Mouse (Mus musculus): ENCODE measurements around the gene Mapkapk2.

The Mapkapk2 gene

DNA sequence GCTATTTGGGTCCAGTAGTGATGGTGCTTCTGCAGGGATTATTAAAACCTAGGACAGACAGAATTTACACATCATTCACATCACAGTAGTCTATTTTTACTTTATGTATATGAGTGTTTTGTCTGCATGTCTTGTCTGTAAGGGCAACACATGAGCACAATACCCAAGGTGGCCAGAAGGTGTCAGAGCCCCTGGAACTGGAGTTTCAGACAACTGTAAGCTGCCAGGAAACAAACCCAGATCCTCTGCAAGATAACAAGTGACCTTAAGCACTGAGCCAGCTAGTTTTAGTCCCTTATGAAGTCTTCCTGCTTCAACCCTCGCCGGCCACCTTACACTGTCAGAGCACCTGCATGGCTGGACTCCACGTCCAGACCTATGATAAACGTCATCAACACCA lies 17.9 kb downstream of the Mapkapk2 start:
- no peak for DNase-seq

DNA sequence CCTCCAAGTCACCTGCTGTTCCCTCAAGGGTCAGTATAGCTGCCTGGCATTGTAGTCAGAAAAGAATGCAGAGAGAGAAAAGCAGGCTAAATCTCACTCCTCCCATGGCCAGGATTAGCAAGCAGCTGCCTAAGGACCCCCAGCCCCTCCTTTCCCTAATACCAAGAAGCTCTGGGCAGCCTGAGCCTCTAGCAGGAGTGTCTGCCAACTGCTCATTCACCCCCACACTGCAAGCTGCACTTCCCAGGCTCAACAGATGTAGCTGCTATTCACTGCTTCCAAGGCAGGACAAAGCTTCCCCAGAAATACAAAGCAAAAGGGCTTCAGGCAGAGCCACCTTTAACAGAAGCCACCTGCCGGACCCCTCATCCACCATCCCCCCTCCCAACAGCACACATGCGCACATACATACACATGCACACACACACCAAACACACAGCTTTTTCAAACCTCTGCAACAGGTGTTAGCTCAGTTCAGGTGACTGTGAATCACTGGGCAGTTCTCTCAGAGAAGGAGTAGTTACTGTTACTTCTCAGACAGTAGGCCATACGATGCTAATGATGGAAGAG lies 18.8 kb downstream of the Mapkapk2 start:
- no peak for DNase-seq

DNA sequence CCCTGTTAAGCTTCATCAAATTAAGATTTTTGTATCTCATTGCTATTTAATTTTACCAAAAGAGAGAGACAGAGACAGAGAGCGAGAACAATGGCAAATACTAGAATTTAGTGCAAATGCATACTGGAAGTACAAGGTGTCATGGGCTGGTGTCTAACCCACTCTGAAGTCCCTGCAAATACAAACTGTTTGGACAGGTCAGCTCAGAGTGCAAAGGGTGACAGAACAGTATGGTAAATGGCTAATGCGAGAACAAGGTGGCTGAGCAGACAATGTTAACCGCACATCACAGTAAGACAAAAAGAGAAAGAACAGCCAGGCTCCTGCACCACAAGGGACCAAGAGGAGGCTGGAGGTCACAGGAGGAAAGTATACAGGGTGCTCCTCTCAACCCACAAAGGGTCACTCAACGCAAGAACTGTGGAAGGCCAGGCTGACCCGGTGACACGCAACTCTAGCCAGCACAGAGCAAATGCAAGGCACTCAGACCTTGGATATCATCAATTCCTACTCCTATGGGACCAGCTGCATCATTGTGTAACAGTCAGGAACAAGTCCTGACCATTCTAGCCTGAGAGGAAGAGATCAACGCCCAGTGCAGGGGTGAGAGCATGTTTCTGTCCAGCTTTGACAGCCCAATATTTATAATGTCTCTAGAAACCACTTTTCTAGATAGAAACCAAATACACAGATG lies 22.4 kb downstream of the Mapkapk2 start:
- DNase-seq, result no peak

DNA sequence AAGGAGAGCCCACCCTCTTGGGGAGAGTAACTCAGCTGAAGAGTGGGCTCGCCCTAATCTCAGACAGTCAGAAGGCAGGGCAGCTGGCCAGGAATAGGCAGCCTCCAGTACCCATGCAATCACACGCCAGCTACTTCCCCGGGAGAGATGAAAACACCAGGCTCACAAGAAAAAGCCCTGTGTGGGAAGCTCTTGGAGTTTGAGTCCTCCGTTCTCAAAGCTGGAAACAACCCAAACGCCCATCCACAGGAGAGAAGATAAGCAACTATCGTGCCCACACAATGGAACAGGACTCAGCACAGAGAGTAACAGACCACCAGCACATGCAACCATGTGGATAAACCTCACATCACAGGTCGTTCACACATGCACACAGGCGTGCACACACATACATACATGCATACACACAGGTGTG lies 23.1 kb downstream of the Mapkapk2 start:
- no peak for DNase-seq

DNA sequence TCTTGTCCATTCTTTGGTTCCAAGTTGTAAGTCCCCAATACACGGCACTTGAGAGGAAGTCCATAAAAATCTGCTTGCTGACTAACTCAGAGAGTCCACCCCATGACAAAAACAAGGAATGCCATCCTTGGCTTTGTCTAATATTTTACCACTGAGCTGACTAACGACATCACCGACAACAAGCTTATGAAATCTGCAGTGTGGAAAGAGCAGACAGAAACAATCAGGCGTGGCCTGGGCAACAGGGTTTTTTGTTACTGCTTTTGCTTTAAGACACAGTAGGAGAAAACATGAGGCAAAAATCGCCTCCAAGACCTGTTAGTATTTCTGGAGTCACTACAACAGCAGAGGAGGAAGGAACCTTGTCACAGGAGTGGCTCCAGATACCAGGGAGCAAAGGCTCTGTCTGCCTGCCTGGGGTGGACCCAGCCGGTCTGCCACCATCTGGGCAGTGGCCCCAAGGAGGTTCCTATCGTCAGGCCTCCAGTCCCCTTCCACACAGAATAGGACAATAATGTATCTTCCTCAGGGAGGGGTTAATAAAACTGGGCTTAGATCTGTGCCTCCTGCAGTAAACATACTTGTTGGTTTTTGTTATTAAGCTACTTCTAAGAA lies 25.1 kb downstream of the Mapkapk2 start:
- DNase-seq, result no peak

DNA sequence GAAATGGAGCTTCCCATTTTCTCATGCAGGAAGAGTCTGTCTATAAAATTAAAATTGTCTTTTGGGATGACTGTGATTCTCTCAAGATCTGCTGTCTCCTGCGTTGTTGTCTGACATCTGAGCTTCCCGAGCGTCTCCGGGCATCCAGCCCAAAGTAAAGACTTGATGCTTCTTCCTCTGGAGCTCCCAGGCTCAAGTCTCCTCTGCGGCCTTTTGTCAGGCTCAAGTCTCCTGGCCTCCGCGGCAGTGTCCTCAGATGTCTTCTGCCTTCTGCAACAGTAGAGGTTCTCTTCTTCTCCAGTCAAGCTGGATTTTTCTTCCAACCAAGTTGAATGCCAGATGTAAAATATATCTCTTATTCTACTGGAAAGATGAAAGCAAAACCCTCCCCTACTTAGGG lies 28.6 kb downstream of the Mapkapk2 start:
- DNase-seq, result no peak

DNA sequence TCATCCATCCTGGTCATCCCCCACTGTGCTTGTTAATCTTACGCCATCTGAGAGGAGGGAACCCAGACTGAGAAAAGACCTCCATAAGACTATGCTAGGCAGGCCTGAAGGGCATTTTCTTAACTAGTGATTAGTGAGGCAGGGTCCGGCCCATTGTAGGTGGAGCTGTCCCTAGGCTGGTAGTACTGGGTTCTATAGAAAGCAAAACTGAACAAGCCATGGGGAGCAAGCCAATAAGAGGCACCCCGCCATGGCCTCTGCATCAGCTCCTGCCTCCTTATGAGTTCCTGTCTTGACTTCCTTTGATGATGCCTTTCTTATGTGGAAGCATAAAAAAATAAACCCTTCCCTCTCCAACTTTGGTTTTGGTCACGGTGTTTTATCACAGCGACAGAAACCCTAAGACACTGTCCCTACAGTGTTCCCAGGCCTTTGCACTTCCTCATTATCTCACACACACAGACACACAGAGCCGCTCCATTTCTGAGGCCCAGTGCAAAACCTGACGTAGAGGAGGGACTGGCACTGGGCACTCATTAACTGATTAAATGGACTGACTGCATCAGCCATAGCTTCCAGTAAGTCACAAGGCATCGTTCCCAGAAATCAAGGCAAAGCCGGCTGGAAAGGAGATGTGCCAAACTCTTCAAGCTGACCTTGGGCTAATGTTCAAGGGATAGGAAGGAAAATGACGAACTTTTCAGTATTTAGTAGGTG lies 29.5 kb downstream of the Mapkapk2 start:
- no peak for DNase-seq

DNA sequence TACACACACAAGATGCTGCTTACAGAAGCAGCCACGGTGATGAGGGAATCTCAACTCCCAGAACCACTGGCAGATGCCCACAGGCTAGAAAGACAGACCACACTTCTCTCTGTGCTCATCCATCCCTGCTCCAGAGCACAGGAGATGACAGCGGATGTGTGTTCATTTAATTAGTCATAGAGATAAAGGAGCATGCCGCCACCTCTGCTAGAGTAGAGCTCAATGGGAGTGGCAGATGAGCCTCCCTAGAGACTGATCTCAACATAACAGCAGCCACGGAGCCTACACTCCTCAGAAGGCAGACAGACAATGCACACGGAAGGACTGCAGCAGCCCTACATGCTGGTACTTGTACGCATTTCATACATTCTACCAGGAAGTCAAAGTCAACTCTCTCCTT lies 33.4 kb downstream of the Mapkapk2 start:
- DNase-seq, result no peak

DNA sequence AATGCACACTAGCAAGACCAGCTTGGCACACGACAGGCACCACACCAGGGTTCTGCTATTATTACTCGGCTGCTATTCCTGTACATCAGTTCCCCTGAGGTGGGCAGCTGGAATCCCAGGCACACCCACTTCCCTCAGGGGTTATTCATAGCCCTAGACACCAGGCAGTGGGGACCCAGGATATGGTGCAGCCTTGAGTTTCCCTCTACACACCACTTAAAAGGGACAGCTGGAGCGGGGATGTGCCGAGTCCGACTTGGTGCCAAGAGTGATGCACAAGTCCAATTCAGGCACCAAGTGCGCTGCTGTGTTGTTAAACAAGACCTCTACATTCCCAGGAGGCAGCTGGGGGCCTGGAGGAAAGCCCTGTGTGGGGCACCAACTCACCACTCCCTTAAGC lies 34.8 kb downstream of the Mapkapk2 start:
- DNase-seq, result no peak

DNA sequence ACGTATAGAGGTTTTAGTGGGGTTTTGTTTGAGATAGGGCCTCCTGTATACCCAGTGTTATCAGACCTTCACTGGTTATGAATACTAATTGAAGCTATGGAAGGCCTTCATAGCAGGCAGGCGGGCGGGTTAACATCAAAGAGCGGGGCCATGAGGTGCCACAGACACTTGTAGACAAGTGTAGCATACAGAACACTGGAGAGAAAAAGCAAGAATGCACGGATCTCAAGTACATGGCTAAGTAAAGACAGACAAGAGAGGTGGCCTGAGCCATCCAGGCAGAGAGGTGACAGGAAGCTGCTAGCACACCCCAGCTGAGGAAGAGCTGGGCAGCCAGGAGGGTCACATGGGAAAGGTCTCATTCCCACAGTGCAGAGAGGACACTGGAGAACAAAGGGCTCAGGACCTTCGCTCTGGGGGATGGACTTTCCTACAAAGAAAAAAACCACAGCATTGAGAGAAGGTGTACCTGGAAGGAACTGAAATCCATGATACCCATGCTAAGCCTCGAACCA lies 35.8 kb downstream of the Mapkapk2 start:
- no peak for DNase-seq

DNA sequence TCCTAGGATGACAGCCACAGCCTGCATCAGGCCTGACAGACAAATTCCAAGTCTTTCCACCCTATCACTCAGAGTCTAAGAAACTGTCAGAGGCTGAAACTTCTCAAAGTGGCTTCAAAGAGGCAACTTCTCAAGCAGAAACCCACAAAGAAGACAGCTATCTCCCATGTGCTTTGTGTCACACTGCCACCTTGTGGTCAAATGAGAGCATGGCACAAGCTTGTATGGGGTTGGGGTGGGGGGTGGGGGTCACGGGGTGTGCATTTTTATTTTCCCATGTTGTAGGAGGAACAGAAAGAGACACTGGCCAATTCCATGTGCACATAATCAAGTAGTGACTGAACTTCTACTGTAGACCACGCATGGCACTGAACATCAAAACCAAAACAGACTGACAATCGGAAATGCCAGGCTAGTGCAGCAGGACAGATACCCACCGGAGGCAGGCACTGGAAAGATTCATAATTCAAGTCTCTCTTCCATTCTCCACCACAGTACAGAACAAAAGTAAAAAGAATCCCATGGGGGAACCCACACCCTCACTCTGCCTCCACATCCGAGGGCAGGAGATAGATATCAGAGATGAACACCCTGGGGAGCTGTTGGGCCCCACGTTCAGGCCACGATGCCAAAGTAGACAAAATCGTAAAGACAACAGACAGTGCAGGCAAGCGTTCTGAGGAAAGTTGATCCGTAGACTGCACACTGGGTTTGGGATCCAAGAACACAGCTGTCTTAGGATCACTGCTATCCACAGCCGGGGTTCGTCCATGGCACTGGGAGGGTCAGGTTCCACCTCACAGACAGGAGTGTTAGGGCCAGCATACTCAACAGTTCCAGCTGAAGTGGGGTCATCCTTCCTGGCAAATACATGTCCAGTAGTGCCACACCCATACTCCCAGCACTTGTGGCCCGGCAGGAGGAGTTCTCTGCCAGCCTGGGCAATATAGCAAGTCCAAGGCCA lies 37.1 kb downstream of the Mapkapk2 start:
- peak; percentile 49 for DNase-seq

DNA sequence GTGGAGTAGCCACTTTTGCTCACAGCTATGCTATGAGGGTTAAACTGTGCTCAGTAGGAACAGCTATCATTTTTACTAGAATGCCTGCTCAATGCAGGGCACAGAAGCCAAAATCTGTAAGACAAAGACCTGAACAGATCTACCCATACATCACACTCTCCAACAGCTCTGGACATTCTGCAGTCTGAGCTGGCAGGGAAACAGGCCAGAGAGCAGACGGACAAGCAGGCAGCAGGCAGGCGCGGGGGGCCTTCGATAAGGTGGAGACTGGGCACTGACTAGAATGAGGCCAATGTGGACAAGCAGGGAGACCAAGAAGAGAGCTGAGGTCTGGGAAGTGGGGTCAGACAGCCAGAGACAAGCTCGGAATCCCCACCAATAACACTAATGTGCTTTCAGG lies 37.8 kb downstream of the Mapkapk2 start:
- no peak for DNase-seq

DNA sequence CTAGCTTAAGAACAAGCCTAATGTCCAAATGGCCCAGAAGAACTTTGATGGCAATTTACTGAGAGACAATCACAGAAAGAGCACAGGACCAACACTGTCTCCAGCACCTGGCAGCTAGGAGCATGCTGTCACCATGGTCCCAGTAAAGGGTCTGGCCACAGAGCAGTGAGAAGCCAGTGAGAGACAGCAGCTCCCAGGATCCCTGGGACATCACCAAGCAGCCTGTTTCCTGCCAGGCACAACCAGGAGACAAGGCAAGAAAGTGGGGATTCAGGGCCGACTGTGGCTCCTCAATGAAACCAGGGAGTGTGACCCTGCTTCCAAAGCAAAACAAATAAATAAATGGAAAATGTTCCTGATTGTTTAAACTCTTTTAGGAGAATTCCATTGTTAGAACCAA lies 38.2 kb downstream of the Mapkapk2 start:
- no peak for DNase-seq

DNA sequence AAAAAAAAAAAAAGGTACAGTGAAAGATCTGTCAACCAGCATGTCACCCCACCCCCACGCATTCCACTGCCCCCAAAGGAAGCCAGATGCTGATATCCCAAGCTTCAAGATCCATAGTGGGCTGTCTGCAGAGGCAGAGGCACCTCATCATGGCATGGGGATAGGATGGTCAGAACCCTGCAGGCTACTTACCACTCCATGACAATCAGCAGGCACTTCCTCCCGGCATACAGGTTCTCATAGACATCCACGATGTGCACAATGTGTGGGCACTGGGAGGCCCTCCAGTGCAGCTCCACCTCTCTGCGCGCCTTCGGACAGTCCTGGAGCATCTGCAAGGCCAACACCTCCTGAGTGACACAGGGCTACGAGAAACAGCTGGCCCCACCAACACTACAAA lies 39.2 kb downstream of the Mapkapk2 start:
- no peak for DNase-seq

DNA sequence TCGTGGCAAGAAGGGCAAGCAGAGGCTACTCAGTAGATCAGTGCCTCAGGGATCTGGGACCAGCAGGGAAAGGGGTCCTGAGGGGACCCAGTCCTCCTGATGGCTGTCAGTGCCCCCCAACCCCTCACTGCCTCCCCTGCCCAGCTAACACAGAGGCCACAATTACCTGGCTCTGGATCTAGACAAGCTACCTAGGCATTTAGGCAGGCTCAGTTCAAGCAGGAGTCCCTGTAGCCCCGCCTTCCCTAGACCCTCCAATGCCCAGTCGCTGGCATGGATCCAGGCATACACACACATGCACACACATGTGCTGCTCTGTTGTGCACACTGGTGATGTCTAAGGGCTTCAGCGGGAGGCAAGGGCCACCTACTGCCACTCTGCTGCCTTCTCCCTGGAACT lies 43.4 kb downstream of the Mapkapk2 start:
- DNase-seq, result no peak

DNA sequence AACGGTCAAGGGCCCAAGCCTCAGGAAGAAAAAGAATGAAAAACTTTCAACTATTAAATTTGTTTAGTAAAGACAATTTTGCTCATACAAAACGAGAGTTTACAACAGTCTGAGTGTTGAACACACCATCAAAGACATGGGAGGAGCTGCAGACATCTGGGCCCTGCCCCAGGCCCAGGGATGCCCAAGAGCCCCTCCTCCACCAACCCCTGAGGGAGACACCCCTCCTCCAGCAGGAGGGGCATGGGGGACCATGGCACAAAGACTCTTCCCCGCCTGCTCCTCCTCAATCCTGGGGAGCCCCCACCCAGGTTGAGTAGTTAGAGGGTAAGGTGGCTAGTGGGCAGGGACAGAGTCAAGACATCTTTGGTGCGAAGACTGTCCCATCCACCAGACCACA lies 44.0 kb downstream of the Mapkapk2 start:
- no peak for DNase-seq

DNA sequence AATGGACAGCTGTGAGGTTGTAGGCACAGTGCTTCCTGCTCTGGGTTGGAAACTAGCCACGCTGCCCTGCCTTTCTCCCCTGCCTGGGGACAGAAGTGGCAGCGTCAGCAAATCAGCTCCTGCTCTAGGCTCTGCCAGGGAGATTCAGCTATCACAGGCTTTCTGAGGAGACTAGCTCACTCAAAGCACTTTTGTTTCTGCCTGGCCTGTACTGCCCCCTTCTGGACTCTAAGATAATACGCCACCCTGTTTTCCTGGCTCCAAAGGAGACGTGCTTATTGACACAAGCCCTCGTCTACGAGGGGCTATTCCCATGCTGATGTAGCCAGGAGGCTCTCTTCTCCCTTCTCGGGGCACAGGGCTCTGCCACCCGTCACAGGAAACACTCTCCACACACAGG lies 44.4 kb downstream of the Mapkapk2 start:
- DNase-seq, result peak; percentile 64

DNA sequence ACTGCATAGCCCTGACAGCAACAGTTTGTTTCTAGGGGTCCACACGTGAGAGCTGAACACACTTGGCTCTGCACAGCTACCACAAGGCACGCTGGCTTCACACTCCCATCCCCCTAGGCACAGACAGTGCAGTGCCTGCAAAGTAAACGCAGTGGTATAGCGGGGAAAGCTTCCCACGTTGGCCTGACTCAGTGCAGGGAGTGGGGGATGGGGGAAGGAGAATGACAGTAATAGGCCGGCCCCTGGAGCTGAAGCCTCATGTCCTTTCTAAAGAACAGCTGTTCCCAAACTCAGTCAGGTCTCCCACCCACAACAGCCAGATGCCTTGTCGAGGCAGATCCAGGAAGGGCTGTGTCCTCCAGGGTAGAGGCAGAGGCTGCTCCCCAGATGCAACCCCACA lies 46.6 kb downstream of the Mapkapk2 start:
- no peak for DNase-seq

DNA sequence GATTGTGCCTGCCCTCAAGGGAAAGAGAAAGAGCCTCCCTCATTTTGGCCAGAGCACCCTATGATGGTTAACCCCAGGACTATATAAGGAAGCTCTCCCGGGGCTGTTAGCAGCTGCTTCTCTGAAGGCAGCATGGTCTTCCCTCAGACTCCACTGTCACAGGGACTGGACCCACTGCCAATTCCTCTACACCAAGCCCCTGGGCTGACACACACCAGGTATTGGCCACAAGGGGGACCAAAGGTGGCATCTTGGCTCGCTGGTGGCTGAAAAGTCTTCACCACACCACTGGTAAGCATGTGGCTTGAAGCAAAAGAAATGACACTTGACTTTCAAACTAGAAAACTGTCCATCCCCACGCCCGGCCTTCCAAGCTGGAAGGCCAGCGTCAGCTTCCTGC lies 47.0 kb downstream of the Mapkapk2 start:
- DNase-seq, result no peak

DNA sequence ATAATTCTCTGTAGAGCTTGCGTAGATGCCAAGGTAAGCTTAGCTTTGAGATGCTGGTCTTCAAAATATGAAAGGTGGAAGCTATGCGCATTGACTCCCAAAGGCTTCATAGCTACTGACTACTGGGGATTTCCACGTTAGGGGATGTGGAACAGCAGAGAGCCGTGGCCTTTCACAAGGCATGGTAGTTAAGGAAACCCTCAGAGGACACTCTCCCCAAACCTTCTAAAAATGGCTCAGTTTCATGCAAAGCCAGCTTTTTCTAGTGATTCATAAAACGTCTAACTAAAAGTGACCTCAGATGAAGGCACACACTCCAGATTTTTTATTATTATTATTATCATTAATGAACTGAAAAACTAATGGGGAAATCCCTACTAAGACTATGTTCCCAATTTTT lies 47.6 kb downstream of the Mapkapk2 start:
- DNase-seq, result no peak

DNA sequence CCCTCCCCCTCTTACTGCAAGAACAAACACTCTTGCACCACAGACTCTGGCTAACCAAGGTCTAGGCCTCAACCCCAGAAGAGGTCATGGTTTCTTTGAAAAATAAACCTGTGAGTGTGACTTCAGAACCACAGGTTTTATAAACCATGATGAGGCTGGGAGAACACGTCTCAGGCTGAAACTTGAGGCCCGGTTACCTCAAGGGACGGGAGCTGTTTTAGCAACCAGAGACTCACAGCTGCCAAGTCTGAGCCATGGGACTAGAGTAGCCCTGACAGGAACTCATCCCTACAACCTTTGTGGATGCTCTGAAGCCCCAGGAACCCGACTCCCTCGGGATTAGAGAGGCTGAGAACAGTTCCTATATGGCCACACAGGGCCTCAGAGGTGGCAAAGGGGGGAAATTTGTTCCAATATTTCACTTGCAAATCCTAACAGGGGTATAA lies 48.2 kb downstream of the Mapkapk2 start:
- DNase-seq, result no peak

DNA sequence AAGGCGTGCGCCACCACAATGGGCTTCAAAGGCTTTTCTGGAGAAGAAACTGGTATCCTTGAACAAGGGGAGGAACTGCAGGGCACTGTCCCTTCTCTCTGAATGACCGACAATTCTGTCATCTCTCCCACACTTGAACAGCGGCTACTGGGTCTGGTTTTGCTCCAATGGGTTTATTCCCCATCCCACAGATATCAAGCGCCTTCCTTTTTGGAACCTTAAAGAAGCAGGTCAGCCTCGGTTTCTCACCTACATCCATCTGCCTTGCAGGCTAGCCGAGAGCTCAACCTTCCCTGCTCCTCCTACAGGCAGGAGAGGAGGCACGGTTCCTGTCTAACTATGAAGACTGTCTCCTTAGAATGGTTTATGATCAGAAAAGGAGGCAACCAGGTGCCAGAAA lies 48.7 kb downstream of the Mapkapk2 start:
- no peak for DNase-seq
